Mouse (Mus musculus): ENCODE data around the gene Atrnl1. TPM values are rescaled to one million over a fixed set of nuclear protein-coding genes. Genes with fewer than 3 reads are reported as not detected.

Gene Atrnl1
- total RNA-seq, 1 experiment, result 6.7 TPM

DNA sequence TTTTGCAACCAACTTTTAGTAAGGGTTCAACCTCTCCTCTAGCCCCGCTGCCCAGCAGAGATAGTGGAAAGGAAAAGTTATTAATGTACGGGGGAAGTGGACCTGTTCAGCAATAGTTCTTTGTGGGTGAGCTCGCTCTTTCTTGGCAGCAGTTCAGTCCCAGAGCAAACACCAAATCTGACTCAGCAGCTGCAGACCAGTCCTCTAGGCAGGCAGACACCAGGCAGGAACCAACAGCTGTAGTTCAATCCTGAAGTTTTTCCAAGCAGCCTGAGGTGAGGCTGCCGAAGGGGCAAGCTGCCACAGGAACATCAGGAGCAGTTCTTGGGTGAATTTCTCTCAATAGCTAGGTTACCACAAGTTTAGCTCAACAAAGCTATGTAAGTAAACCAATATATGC is 489.5 kb downstream of the Atrnl1 start:
- in situ Hi-C loops (cut with MboI; ENCODE audit: low sequenced_read_pairs in 2 of 2, unreplicated experiment in 2 of 2), result no loop called here

DNA sequence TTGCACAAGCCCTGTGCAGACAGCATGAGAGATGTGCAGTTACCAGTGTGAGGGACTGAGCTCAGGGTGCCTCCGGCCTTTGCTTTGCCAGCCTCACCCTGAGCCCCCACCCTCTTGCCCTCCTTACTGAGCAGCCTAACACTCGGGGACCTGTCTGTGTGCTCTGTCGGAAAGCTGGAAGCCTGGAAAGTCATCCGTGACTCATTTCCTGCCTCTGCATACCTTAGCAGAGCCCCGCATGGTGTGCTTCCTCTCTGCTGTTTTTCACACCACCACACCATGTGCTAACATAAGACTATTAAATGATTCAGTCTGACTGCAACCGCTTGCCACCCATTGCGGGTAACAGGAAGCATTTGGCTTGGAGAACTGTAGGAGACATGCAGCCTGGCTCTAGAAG is 493.7 kb downstream of the Atrnl1 start:
- H3K4me1 ChIP-seq (ENCODE audit: control insufficient read depth in 2 of 2, insufficient read depth in 2 of 2, low read length in 2 of 2, poor library complexity in 1 of 2), result peaks cover 0 to 1% of the 10 kb centered on the region in 2 experiments; a peak in 1 of 4 replicates
- TF ChIP-seq ZC3H11A (IDR thresholded peaks at IDR 0.05; ENCODE audit: borderline replicate concordance, low read depth, low read length) (no peak), CHD2 (IDR thresholded peaks at IDR 0.05; ENCODE audit: low read depth, low read length) (no peak)
- no peaks in the 10 kb centered on the region for H3K9me3 ChIP-seq (ENCODE audit: control insufficient read depth, insufficient read depth, low read depth, low read length)
- no peak overlapping the region for H3K9ac ChIP-seq (ENCODE audit: insufficient read depth, low read depth, low read length, poor library complexity, severe bottlenecking)
- in situ Hi-C loops (cut with MboI; ENCODE audit: low sequenced_read_pairs in 2 of 2, unreplicated experiment in 2 of 2), result no loop called here
- DNase-seq (ENCODE audit: low read depth, low spot score), result no peak
- no peaks in the 10 kb centered on the region for H3K36me3 ChIP-seq (ENCODE audit: control insufficient read depth, insufficient read depth, low read length, poor library complexity, severe bottlenecking)
- H3K4me3 ChIP-seq (ENCODE audit: insufficient read depth in 1 of 2, low read depth in 1 of 2, low read length in 2 of 2, poor library complexity in 1 of 2, severe bottlenecking in 1 of 2), result no peak overlapping the region
- H3K27ac ChIP-seq (ENCODE audit: insufficient read depth, low read depth, low read length, poor library complexity, severe bottlenecking), result no peak overlapping the region

More for the DNA sequence above, 489.5 kb downstream of the Atrnl1 start:
- no peaks in the 10 kb centered on the region for H3K9me3 ChIP-seq (ENCODE audit: control insufficient read depth, insufficient read depth, low read depth, low read length)
- no peak for DNase-seq (ENCODE audit: low read depth, low spot score)
- no peak overlapping the region for H3K9ac ChIP-seq (ENCODE audit: insufficient read depth, low read depth, low read length, poor library complexity, severe bottlenecking)
- H3K36me3 ChIP-seq (ENCODE audit: control insufficient read depth, insufficient read depth, low read length, poor library complexity, severe bottlenecking), result no peaks in the 10 kb centered on the region
- H3K4me3 ChIP-seq (ENCODE audit: insufficient read depth in 1 of 2, low read depth in 1 of 2, low read length in 2 of 2, poor library complexity in 1 of 2, severe bottlenecking in 1 of 2), result no peak overlapping the region
- peaks cover 0 to 1% of the 10 kb centered on the region in 2 experiments; a peak in 1 of 4 replicates for H3K4me1 ChIP-seq (ENCODE audit: control insufficient read depth in 2 of 2, insufficient read depth in 2 of 2, low read length in 2 of 2, poor library complexity in 1 of 2)
- no peak for TF ChIP-seq ZC3H11A (IDR thresholded peaks at IDR 0.05; ENCODE audit: borderline replicate concordance, low read depth, low read length)
- no peak for TF ChIP-seq ZNF384 (IDR thresholded peaks at IDR 0.05; ENCODE audit: low read depth, low read length)
- TF ChIP-seq MAFK (IDR thresholded peaks at IDR 0.05; ENCODE audit: insufficient read depth, low read depth, low read length), result no peak
- no peak overlapping the region for H3K27ac ChIP-seq (ENCODE audit: insufficient read depth, low read depth, low read length, poor library complexity, severe bottlenecking)

DNA sequence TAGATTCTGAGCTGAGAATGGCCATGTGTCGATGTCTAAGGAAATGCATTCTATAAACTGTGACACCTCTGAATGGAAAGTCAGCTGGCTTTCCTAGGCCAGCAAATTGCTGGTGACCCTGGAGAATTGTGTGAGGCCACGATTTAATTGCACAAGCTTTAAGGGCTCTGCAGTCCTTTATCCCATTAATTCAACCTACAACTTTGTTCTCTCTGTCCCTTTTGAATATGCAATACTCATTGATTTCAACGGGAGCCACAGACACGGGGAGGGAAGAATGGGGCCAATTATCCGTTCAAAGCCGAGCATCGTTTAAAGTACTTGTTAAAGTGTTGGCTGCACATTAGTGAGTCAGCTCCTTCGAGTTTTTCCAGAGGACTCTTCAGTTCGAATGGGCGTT is 496.8 kb downstream of the Atrnl1 start:
- in situ Hi-C loops (cut with MboI; ENCODE audit: low sequenced_read_pairs in 2 of 2, unreplicated experiment in 2 of 2), result no loop called here
- Histone ChIP-seq H3K27ac (ENCODE audit: insufficient read depth, low read depth, low read length, poor library complexity, severe bottlenecking) (no peak overlapping the region), H3K9ac (ENCODE audit: insufficient read depth, low read depth, low read length, poor library complexity, severe bottlenecking) (no peak overlapping the region), H3K4me1 (ENCODE audit: control insufficient read depth in 2 of 2, insufficient read depth in 2 of 2, low read length in 2 of 2, poor library complexity in 1 of 2) (peaks cover 2 to 6% of the 10 kb centered on the region in 2 experiments; a peak in 1 of 4 replicates), H3K4me3 (ENCODE audit: insufficient read depth in 1 of 2, low read depth in 1 of 2, low read length in 2 of 2, poor library complexity in 1 of 2, severe bottlenecking in 1 of 2) (no peak overlapping the region), H3K9me3 (ENCODE audit: control insufficient read depth, insufficient read depth, low read depth, low read length) (no peaks in the 10 kb centered on the region), H3K36me3 (ENCODE audit: control insufficient read depth, insufficient read depth, low read length, poor library complexity, severe bottlenecking) (no peaks in the 10 kb centered on the region)
- TF ChIP-seq MAFK (IDR thresholded peaks at IDR 0.05; ENCODE audit: insufficient read depth, low read depth, low read length) (no peak), CHD2 (IDR thresholded peaks at IDR 0.05; ENCODE audit: low read depth, low read length) (no peak), HCFC1 (IDR thresholded peaks at IDR 0.05; ENCODE audit: borderline replicate concordance, insufficient read depth, low read length) (no peak), ZNF384 (IDR thresholded peaks at IDR 0.05; ENCODE audit: low read depth, low read length) (no peak), ZC3H11A (IDR thresholded peaks at IDR 0.05; ENCODE audit: borderline replicate concordance, low read depth, low read length) (no peak)
- DNase-seq (ENCODE audit: low read depth, low spot score), result no peak

DNA sequence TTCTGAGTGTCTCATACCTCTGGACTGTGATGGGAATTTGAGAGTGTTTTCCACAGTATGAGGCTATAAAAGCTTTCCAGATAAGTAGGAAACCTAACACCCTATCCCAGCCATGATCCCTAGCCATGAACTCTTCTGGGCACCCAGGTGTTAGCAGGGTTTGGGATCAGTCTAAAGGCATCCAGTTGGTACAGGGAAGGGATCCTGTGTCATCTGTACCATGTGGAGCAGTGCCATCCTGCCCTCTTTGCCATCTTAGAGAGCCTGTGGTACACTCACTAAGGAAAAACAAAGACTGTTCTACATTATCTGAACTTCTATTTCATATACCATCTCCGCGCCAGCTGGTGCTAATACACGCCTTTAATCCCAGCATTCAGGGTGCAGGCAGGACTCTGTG is 499.7 kb downstream of the Atrnl1 start:
- TF ChIP-seq ZC3H11A (IDR thresholded peaks at IDR 0.05; ENCODE audit: borderline replicate concordance, low read depth, low read length), result no peak
- no peak for TF ChIP-seq HCFC1 (IDR thresholded peaks at IDR 0.05; ENCODE audit: borderline replicate concordance, insufficient read depth, low read length)
- no peak for TF ChIP-seq MAFK (IDR thresholded peaks at IDR 0.05; ENCODE audit: insufficient read depth, low read depth, low read length)
- no peak for TF ChIP-seq CHD2 (IDR thresholded peaks at IDR 0.05; ENCODE audit: low read depth, low read length)
- TF ChIP-seq ZNF384 (IDR thresholded peaks at IDR 0.05; ENCODE audit: low read depth, low read length), result no peak
- no peak overlapping the region for H3K27ac ChIP-seq (ENCODE audit: insufficient read depth, low read depth, low read length, poor library complexity, severe bottlenecking)
- DNase-seq (ENCODE audit: low read depth, low spot score), result no peak
- no peaks in the 10 kb centered on the region for H3K36me3 ChIP-seq (ENCODE audit: control insufficient read depth, insufficient read depth, low read length, poor library complexity, severe bottlenecking)
- H3K4me1 ChIP-seq (ENCODE audit: control insufficient read depth in 2 of 2, insufficient read depth in 2 of 2, low read length in 2 of 2, poor library complexity in 1 of 2), result peaks cover 2 to 13% of the 10 kb centered on the region in 2 experiments; a peak in 1 of 4 replicates
- no peaks in the 10 kb centered on the region for H3K9me3 ChIP-seq (ENCODE audit: control insufficient read depth, insufficient read depth, low read depth, low read length)
- in situ Hi-C loops (cut with MboI; ENCODE audit: low sequenced_read_pairs in 2 of 2, unreplicated experiment in 2 of 2), result no loop called here
- no peak overlapping the region for H3K4me3 ChIP-seq (ENCODE audit: insufficient read depth in 1 of 2, low read depth in 1 of 2, low read length in 2 of 2, poor library complexity in 1 of 2, severe bottlenecking in 1 of 2)
- H3K9ac ChIP-seq (ENCODE audit: insufficient read depth, low read depth, low read length, poor library complexity, severe bottlenecking), result no peak overlapping the region

DNA sequence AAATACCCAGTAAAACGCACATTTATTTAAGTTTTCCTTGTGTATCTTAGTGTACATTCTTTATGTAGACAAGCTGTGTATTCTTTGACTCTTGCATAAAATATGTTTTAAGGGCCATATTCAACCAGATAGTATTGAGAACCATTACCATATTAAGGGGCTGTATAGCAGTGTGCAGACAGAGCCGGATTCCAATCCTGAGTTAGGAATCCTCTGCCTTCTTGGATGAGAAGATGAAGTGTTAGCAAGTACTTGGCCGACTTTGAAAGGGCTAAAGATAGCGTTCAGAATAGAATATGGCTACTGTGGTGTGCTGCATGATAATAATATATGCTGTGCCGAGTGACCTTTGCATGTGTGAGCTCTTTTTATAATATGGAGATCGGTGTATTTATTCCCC is 500.5 kb downstream of the Atrnl1 start:
- TF ChIP-seq HCFC1 (IDR thresholded peaks at IDR 0.05; ENCODE audit: borderline replicate concordance, insufficient read depth, low read length), result no peak
- TF ChIP-seq MAFK (IDR thresholded peaks at IDR 0.05; ENCODE audit: insufficient read depth, low read depth, low read length), result no peak
- no peak for TF ChIP-seq ZC3H11A (IDR thresholded peaks at IDR 0.05; ENCODE audit: borderline replicate concordance, low read depth, low read length)
- no peak for TF ChIP-seq ZNF384 (IDR thresholded peaks at IDR 0.05; ENCODE audit: low read depth, low read length)
- TF ChIP-seq CHD2 (IDR thresholded peaks at IDR 0.05; ENCODE audit: low read depth, low read length), result no peak
- Histone ChIP-seq H3K9me3 (ENCODE audit: control insufficient read depth, insufficient read depth, low read depth, low read length) (no peaks in the 10 kb centered on the region), H3K4me3 (ENCODE audit: insufficient read depth in 1 of 2, low read depth in 1 of 2, low read length in 2 of 2, poor library complexity in 1 of 2, severe bottlenecking in 1 of 2) (no peak overlapping the region), H3K27ac (ENCODE audit: insufficient read depth, low read depth, low read length, poor library complexity, severe bottlenecking) (no peak overlapping the region), H3K36me3 (ENCODE audit: control insufficient read depth, insufficient read depth, low read length, poor library complexity, severe bottlenecking) (no peaks in the 10 kb centered on the region), H3K4me1 (ENCODE audit: control insufficient read depth in 2 of 2, insufficient read depth in 2 of 2, low read length in 2 of 2, poor library complexity in 1 of 2) (peaks cover 2 to 13% of the 10 kb centered on the region in 2 experiments; a peak in 1 of 4 replicates), H3K9ac (ENCODE audit: insufficient read depth, low read depth, low read length, poor library complexity, severe bottlenecking) (no peak overlapping the region)
- no peak for DNase-seq (ENCODE audit: low read depth, low spot score)
- in situ Hi-C loops (cut with MboI; ENCODE audit: low sequenced_read_pairs in 2 of 2, unreplicated experiment in 2 of 2), result no loop called here
